Mouse (Mus musculus) layer of hippocampus, postnatal 14 days (tissue): ENCODE data around the gene 2010315B03Rik. TPM values are rescaled to one million over a fixed set of nuclear protein-coding genes. Genes with fewer than 3 reads are reported as not detected.

Source experiments
- total RNA-seq, 2 experiments: library from RNA; stranded (reverse); gene quantifications; 2 replicates each; pipeline ENCODE4 v1.2.3; 2021

The 2010315B03Rik gene
- total RNA-seq, 2 experiments from 2014 or later, result 14.7 to 17.8 TPM

Other genes with a start within 250 kb of the 2010315B03Rik start
- gene Ccr2, start 210.7 kb downstream of the 2010315B03Rik start, total RNA-seq, result under 1 TPM; 0.17 to 0.30 TPM
- 10 to 100 TPM in 1 of 2 experiments, 1 to 10 TPM in 1; 8.0 to 11.3 TPM for gene Ccr5, start 191.2 kb downstream of the 2010315B03Rik start, total RNA-seq
- 10 to 100 TPM; 90.9 to 98.3 TPM for gene Ppp2r3d, start 164.2 kb upstream of the 2010315B03Rik start, total RNA-seq
- not detected for gene Gm21836, start 181.1 kb upstream of the 2010315B03Rik start, total RNA-seq